Mouse (Mus musculus): ENCODE data around the gene Ctdspl.
A peak's percentile ranks its signal among the peaks of the same experiment; 100 is the strongest.

The Ctdspl gene

GRCm38 (mm10) chr9:118920798-118921515 is 5.3 kb upstream of the Ctdspl start:
- peak; percentile 65 to 88 for DNase-seq (ENCODE audit: low spot score in 2 of 2)

GRCm38 (mm10) chr9:118921926-118922325 is 4.3 kb upstream of the Ctdspl start:
- DNase-seq (ENCODE audit: low spot score in 2 of 2) = no peak

GRCm38 (mm10) chr9:118924554-118925085 is 1.6 kb upstream of the Ctdspl start:
- no peak for DNase-seq (ENCODE audit: low spot score in 2 of 2)

GRCm38 (mm10) chr9:118925286-118926110 is 755 bp upstream of the Ctdspl start:
- peak; percentile 93 to 96 for DNase-seq (ENCODE audit: low spot score in 2 of 2)

- DNase-seq (ENCODE audit: low spot score in 2 of 2) = peak; percentile 28 to 77
Measured at GRCm38 (mm10) chr9:118926688-118927321, 552 bp downstream of the Ctdspl start.

GRCm38 (mm10) chr9:118927501-118927900 is 1.2 kb downstream of the Ctdspl start:
- no peak for DNase-seq (ENCODE audit: low spot score in 2 of 2)

- DNase-seq (ENCODE audit: low spot score in 2 of 2) = no peak
Measured at GRCm38 (mm10) chr9:118928007-118928406, 1.8 kb downstream of the Ctdspl start.

GRCm38 (mm10) chr9:118928656-118929055 is 2.4 kb downstream of the Ctdspl start:
- DNase-seq (ENCODE audit: low spot score in 2 of 2) = no peak

GRCm38 (mm10) chr9:118930611-118931010 is 4.4 kb downstream of the Ctdspl start:
- DNase-seq (ENCODE audit: low spot score in 2 of 2) = no peak

GRCm38 (mm10) chr9:118933800-118934199 is 7.5 kb downstream of the Ctdspl start:
- no peak for DNase-seq (ENCODE audit: low spot score in 2 of 2)

- DNase-seq (ENCODE audit: low spot score in 2 of 2) = no peak
Measured at GRCm38 (mm10) chr9:118934319-118934718, 8.1 kb downstream of the Ctdspl start.

GRCm38 (mm10) chr9:118935098-118935497 is 8.8 kb downstream of the Ctdspl start:
- no peak for DNase-seq (ENCODE audit: low spot score in 2 of 2)

- no peak for DNase-seq (ENCODE audit: low spot score in 2 of 2)
Measured at GRCm38 (mm10) chr9:118936071-118936470, 9.8 kb downstream of the Ctdspl start.

- no peak for DNase-seq (ENCODE audit: low spot score in 2 of 2)
Measured at GRCm38 (mm10) chr9:118937515-118937914, 11.3 kb downstream of the Ctdspl start.

- DNase-seq (ENCODE audit: low spot score in 2 of 2) = no peak
Measured at GRCm38 (mm10) chr9:118939410-118939809, 13.2 kb downstream of the Ctdspl start.

- DNase-seq (ENCODE audit: low spot score in 2 of 2) = no peak
Measured at GRCm38 (mm10) chr9:118939831-118940230, 13.6 kb downstream of the Ctdspl start.

GRCm38 (mm10) chr9:118940591-118941207 is 14.4 kb downstream of the Ctdspl start:
- DNase-seq (ENCODE audit: low spot score in 2 of 2) = no peak

- DNase-seq (ENCODE audit: low spot score in 2 of 2) = no peak
Measured at GRCm38 (mm10) chr9:118942030-118942429, 15.8 kb downstream of the Ctdspl start.

- no peak for DNase-seq (ENCODE audit: low spot score in 2 of 2)
Measured at GRCm38 (mm10) chr9:118943941-118944340, 17.7 kb downstream of the Ctdspl start.

- DNase-seq (ENCODE audit: low spot score in 2 of 2) = no peak
Measured at GRCm38 (mm10) chr9:118944388-118944787, 18.1 kb downstream of the Ctdspl start.

- DNase-seq (ENCODE audit: low spot score in 2 of 2) = no peak
Measured at GRCm38 (mm10) chr9:118948486-118948885, 22.2 kb downstream of the Ctdspl start.

- DNase-seq (ENCODE audit: low spot score in 2 of 2) = no peak
Measured at GRCm38 (mm10) chr9:118949124-118949523, 22.9 kb downstream of the Ctdspl start.

Measured in spleen, postnatal 4 days (tissue).